Mouse (Mus musculus) B cell, adult 2 months (primary cell): ENCODE results near the gene Cypt4.
"Not testable (repeated sequence)": the region's sequence is repeated elsewhere in the genome, so short reads cannot be mapped to it uniquely, and the experiment has no call there.

Experiments
- DNase-seq, 2 experiments: peaks; one replicate each; pipeline ENCODE4 v3.0.0; 2022

Gene Cypt4

DNA sequence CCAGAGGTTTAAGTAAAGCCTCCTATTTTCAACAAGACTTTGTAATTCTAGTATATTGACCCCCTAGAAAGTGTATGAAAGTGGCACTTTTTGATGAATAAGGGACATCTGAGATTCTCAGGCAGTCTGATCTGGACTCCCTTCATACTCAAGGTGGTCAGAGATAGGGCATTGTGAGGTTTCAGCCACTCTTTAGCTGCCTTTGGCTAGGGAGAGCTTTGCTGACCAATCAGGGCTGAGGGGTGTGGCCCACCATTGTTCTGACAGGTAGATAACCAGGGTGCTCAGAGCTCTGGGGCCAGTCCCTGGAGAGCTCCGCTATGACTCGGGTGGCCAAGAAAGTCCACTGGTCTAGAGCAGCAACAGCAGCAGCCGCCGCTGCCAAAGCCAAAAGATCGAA, at the start of gene Cypt4:
Gene Cypt4, plus strand, starts transcription at position 301 of the 400 bp plus-strand sequence.
- no peak for DNase-seq

DNA sequence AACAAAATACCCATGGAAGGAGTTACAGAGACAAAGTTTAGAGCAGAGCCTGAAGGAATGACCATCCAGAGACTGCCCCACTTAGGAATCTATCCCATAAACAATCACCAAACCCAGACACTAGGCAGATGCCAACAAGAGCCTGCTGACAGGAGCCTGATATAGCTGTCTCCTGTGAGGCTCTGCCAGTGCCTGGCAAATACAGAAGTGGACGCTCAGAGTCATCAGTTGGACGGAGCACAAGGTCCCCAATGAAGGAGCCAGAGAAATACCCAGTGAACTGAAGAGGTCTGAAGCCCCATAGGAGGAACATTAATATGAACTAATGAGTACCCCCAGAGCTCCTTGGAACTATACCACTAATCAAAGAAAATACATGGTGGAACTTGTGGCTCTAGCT, 12.3 kb downstream of the Cypt4 start:
- not testable (repeated sequence) for DNase-seq
